Mouse (Mus musculus): ENCODE measurements at regions not wholly inside any gene's neighbourhood (a gene's known extent, or its start where the extent isn't known, plus 50 kb on each side); places are given as distances from the start of the nearest gene placed in this dataset.
A peak's percentile ranks its signal among the peaks of the same experiment; 100 is the strongest.

- 41% methylated on average over 9 of the region's 9 CpGs for WGBS
- peaks cover 37% of the 10 kb centered on the region for H3K4me1 ChIP-seq
- no peaks in the 10 kb centered on the region for H3K36me3 ChIP-seq
- DNase-seq (ENCODE audit: low spot score), result no peak
- no peak overlapping the region for H3K27ac ChIP-seq
- H3K4me3 ChIP-seq, result no peak overlapping the region
- H3K27me3 ChIP-seq (ENCODE audit: insufficient read depth, poor library complexity, severe bottlenecking), result no peaks in the 10 kb centered on the region
- no peaks in the 10 kb centered on the region for H3K9me3 ChIP-seq
Observed at GRCm38 (mm10) chr2:30525295-30525694, 51.3 kb upstream of the Ier5l start.

- Histone ChIP-seq H3K4me1 (peaks cover 34% of the 10 kb centered on the region), H3K36me3 (no peaks in the 10 kb centered on the region), H3K4me3 (no peak overlapping the region), H3K27ac (no peak overlapping the region), H3K27me3 (ENCODE audit: insufficient read depth, poor library complexity, severe bottlenecking) (no peaks in the 10 kb centered on the region), H3K9me3 (no peaks in the 10 kb centered on the region)
- 24% methylated on average over 3 of the region's 3 CpGs for WGBS
- no peak for DNase-seq (ENCODE audit: low spot score)
Observed at GRCm38 (mm10) chr2:30525831-30526230, 51.8 kb upstream of the Ier5l start.

GRCm38 (mm10) chr2:30527495-30527894 lies 53.5 kb upstream of the Ier5l start:
- Histone ChIP-seq H3K27me3 (ENCODE audit: insufficient read depth, poor library complexity, severe bottlenecking) (no peaks in the 10 kb centered on the region), H3K27ac (no peak overlapping the region), H3K36me3 (no peaks in the 10 kb centered on the region), H3K4me1 (peaks cover 23% of the 10 kb centered on the region), H3K9me3 (no peaks in the 10 kb centered on the region), H3K4me3 (no peak overlapping the region)
- DNase-seq (ENCODE audit: low spot score), result no peak
- WGBS, result 50% methylated on average over 4 of the region's 4 CpGs

GRCm38 (mm10) chr2:30532948-30533347 lies 58.9 kb upstream of the Ier5l start:
- no peak overlapping the region for H3K4me3 ChIP-seq
- H3K36me3 ChIP-seq, result no peaks in the 10 kb centered on the region
- H3K9me3 ChIP-seq, result peaks cover 3% of the 10 kb centered on the region; the same call in 1 of the 2 replicates
- no peak overlapping the region for H3K27ac ChIP-seq
- DNase-seq (ENCODE audit: low spot score), result no peak
- H3K27me3 ChIP-seq (ENCODE audit: insufficient read depth, poor library complexity, severe bottlenecking), result no peaks in the 10 kb centered on the region
- H3K4me1 ChIP-seq, result peaks cover 12% of the 10 kb centered on the region

- Histone ChIP-seq H3K27ac (no peak overlapping the region), H3K4me1 (peaks cover 12% of the 10 kb centered on the region), H3K36me3 (no peaks in the 10 kb centered on the region), H3K4me3 (no peak overlapping the region), H3K9me3 (peaks cover 3% of the 10 kb centered on the region; the same call in 1 of the 2 replicates), H3K27me3 (ENCODE audit: insufficient read depth, poor library complexity, severe bottlenecking) (no peaks in the 10 kb centered on the region)
- DNase-seq (ENCODE audit: low spot score), result no peak
- WGBS, result 92% methylated on average over 6 of the region's 6 CpGs
Observed at GRCm38 (mm10) chr2:30533367-30533766, 59.3 kb upstream of the Ier5l start.

- H3K4me3 ChIP-seq, result no peak overlapping the region
- 47% methylated on average over 10 of the region's 10 CpGs for WGBS
- DNase-seq (ENCODE audit: low spot score), result no peak
- no peaks in the 10 kb centered on the region for H3K36me3 ChIP-seq
- H3K27me3 ChIP-seq (ENCODE audit: insufficient read depth, poor library complexity, severe bottlenecking), result no peaks in the 10 kb centered on the region
- H3K9me3 ChIP-seq, result peaks cover 3% of the 10 kb centered on the region; the same call in 1 of the 2 replicates
- H3K4me1 ChIP-seq, result peaks cover 12% of the 10 kb centered on the region
- peak overlapping the region; percentile 50 for H3K27ac ChIP-seq
Observed at GRCm38 (mm10) chr2:30534485-30534884, 60.4 kb upstream of the Cstad start.

- Histone ChIP-seq H3K27me3 (ENCODE audit: insufficient read depth, poor library complexity, severe bottlenecking) (no peaks in the 10 kb centered on the region), H3K4me3 (no peak overlapping the region), H3K4me1 (peaks cover 37% of the 10 kb centered on the region), H3K9me3 (no peaks in the 10 kb centered on the region), H3K27ac (no peak overlapping the region), H3K36me3 (no peaks in the 10 kb centered on the region)
- no peak for DNase-seq (ENCODE audit: low spot score)
- 83% methylated on average over 1 of the region's 1 CpGs for whole genome bisulfite sequencing
Observed at GRCm38 (mm10) chr2:30539305-30539704, 55.5 kb upstream of the Cstad start.

- H3K4me1 ChIP-seq, result peaks cover 49% of the 10 kb centered on the region
- H3K36me3 ChIP-seq, result no peaks in the 10 kb centered on the region
- H3K27me3 ChIP-seq (ENCODE audit: insufficient read depth, poor library complexity, severe bottlenecking), result no peaks in the 10 kb centered on the region; the same call in 1 of the 2 replicates
- DNase-seq (ENCODE audit: low spot score), result no peak
- no peaks in the 10 kb centered on the region for H3K9me3 ChIP-seq
- peak overlapping the region; percentile 89 for H3K27ac ChIP-seq
- 35% methylated on average over 4 of the region's 4 CpGs for WGBS
- no peak overlapping the region for H3K4me3 ChIP-seq
Observed at GRCm38 (mm10) chr2:30541541-30541940, 53.3 kb upstream of the Cstad start.

- H3K4me1 ChIP-seq, result peaks cover 67% of the 10 kb centered on the region
Observed at GRCm38 (mm10) chr2:30544782-30545435, 49.9 kb upstream of the Cstad start.

More at GRCm38 (mm10) chr2:30544782-30545435, 49.9 kb upstream of the Cstad start:
- Histone ChIP-seq H3K36me3 (no peaks in the 10 kb centered on the region), H3K9me3 (no peaks in the 10 kb centered on the region), H3K27me3 (ENCODE audit: insufficient read depth, poor library complexity, severe bottlenecking) (no peaks in the 10 kb centered on the region; the same call in 1 of the 2 replicates), H3K4me3 (peak overlapping the region; percentile 49), H3K27ac (peak overlapping the region; percentile 75)
- 2% methylated on average over 35 of the region's 35 CpGs for WGBS
- DNase-seq (ENCODE audit: low spot score), result peak; percentile 97
